ENCODE assay signal across 12 mouse cellular contexts in the genomic region with DNA sequence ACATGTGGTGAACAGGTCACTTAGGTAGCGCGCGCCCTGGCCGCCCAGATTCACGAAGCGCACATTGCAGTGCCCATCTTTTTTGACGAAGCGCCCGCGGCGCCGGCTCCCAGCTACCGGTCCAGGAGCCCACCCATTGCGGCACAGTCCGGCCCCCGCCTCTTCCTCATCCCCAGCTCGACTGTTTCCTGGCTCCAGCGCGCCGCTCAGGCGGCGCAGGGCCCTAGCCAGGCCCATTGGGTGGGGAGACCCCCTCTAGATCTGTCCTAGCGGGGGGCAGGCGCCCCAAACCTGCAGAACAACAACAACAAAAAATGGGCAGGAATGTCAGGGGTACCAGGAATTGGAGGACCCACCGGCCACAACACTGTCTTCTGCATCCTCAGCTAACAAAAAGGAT. TPM values are rescaled to one million over a fixed set of nuclear protein-coding genes. Genes with fewer than 3 reads are reported as not detected.
DNase-seq lines count a peak whose midpoint lies in the region; ATAC-seq and TF ChIP-seq lines count a peak whose summit lies in the region.
"Had no signal": no experiment of that assay in that cellular context is flagged by ENCODE, and none has a peak within 500 bp of the region (broad histone marks: within the 10 kb centered on the region; RNA-seq: fewer than 3 reads in every experiment).

No protein-coding gene starts in this region.

- no peak overlapping the region for H3K27ac ChIP-seq in heart, embryonic 11.5 days (ENCODE audit: low read depth, low read length)
- H3K27ac ChIP-seq in midbrain, embryonic 10.5 days (replicated peaks), result no peak overlapping the region
- no peak overlapping the region for H3K27ac ChIP-seq in midbrain, embryonic 14.5 days (replicated peaks; ENCODE audit: low read depth, low read length)
- H3K27ac ChIP-seq in hindbrain, postnatal 0 days, result no peak overlapping the region
- no peak overlapping the region for H3K27ac ChIP-seq in neural tube, embryonic 13.5 days (replicated peaks)

- no peaks in the 10 kb centered on the region; the same call in 1 of the 2 replicates for H3K36me3 ChIP-seq in heart, embryonic 11.5 days (ENCODE audit: control insufficient read depth, insufficient read depth, low read length)
- H3K36me3 ChIP-seq in midbrain, embryonic 10.5 days, result peaks cover 30% of the 10 kb centered on the region
- H3K36me3 ChIP-seq in midbrain, embryonic 14.5 days (ENCODE audit: control insufficient read depth, insufficient read depth, low read length), result peaks cover 16% of the 10 kb centered on the region
- H3K36me3 ChIP-seq in hindbrain, postnatal 0 days (ENCODE audit: insufficient read depth, low read length), result peaks cover 8% of the 10 kb centered on the region; the same call in 1 of the 2 replicates
- peaks cover 22% of the 10 kb centered on the region for H3K36me3 ChIP-seq in neural tube, embryonic 13.5 days

- H3K27me3 ChIP-seq in heart, embryonic 11.5 days (ENCODE audit: control insufficient read depth, insufficient read depth, low read length), result peaks cover 8% of the 10 kb centered on the region
- H3K27me3 ChIP-seq in midbrain, embryonic 10.5 days (ENCODE audit: low read depth, poor library complexity, severe bottlenecking), result peaks cover 37% of the 10 kb centered on the region
- peaks cover 7% of the 10 kb centered on the region; the same call in 1 of the 2 replicates for H3K27me3 ChIP-seq in midbrain, embryonic 14.5 days (ENCODE audit: control insufficient read depth, insufficient read depth, low read length)
- no peaks in the 10 kb centered on the region for H3K27me3 ChIP-seq in hindbrain, postnatal 0 days (ENCODE audit: insufficient read depth, low read length)
- H3K27me3 ChIP-seq in neural tube, embryonic 13.5 days, result peaks cover 18% of the 10 kb centered on the region

- WGBS in heart, embryonic 11.5 days (ENCODE audit: insufficient replicate concordance), result 5% methylated on average over 25 of the region's 25 CpGs
- WGBS in midbrain, embryonic 10.5 days, result 7% methylated on average over 25 of the region's 25 CpGs
- WGBS in midbrain, embryonic 14.5 days, result 10% methylated on average over 25 of the region's 25 CpGs
- WGBS in hindbrain, postnatal 0 days, result 12% methylated on average over 25 of the region's 25 CpGs
- 18% methylated on average over 25 of the region's 25 CpGs for WGBS in neural tube, embryonic 13.5 days

- peak overlapping the region; percentile 55 for H3K4me2 ChIP-seq in heart, embryonic 11.5 days
- H3K4me2 ChIP-seq in midbrain, embryonic 14.5 days (ENCODE audit: low read length), result no peak overlapping the region
- peak overlapping the region; percentile 23; the same call in 1 of the 2 replicates for H3K4me2 ChIP-seq in hindbrain, postnatal 0 days (ENCODE audit: low read depth, low read length)
- H3K4me2 ChIP-seq in neural tube, embryonic 13.5 days, result peak overlapping the region; percentile 9; the same call in 1 of the 2 replicates

- 0 out of 2 replicates have a peak overlapping the region, but pooled peaks have one; percentile 22 for H3K9ac ChIP-seq in heart, embryonic 11.5 days (ENCODE audit: low read depth, low read length)
- no peak overlapping the region for H3K9ac ChIP-seq in midbrain, embryonic 14.5 days (replicated peaks; ENCODE audit: low read length)
- H3K9ac ChIP-seq in hindbrain, postnatal 0 days (replicated peaks; ENCODE audit: low read length), result no peak overlapping the region
- 0 out of 2 replicates have a peak overlapping the region, but pooled peaks have one; percentile 22 for H3K9ac ChIP-seq in neural tube, embryonic 13.5 days

- no peak for DNase-seq in heart, adult 18-20 months
- DNase-seq in midbrain, embryonic 10.5 days (ENCODE audit: low spot score), result no peak
- DNase-seq in midbrain, embryonic 14.5 days, result no peak
- DNase-seq in hindbrain, postnatal 0 days (ENCODE audit: low spot score), result no peak
- DNase-seq in frontal cortex, postnatal 10 days (ENCODE audit: low spot score in 2 of 2), result no peak
- no peak for DNase-seq in layer of hippocampus, adult 9-11 months
- DNase-seq: kidney, adult 11 months; right cerebral cortex, postnatal 4 days; thymus, postnatal 14 days had no signal

- TF ChIP-seq CTCF in hindbrain, postnatal 0 days (IDR thresholded peaks at IDR 0.05; ENCODE audit: low read depth), result no peak

- H3K4me1 ChIP-seq in heart, embryonic 11.5 days (ENCODE audit: control insufficient read depth, insufficient read depth, low read length), result peaks cover 6% of the 10 kb centered on the region
- peaks cover 23% of the 10 kb centered on the region for H3K4me1 ChIP-seq in midbrain, embryonic 10.5 days
- H3K4me1 ChIP-seq in midbrain, embryonic 14.5 days (ENCODE audit: control insufficient read depth, insufficient read depth, low read length), result peaks cover 13% of the 10 kb centered on the region
- H3K4me1 ChIP-seq in hindbrain, postnatal 0 days (ENCODE audit: insufficient read depth, low read length), result peaks cover 12% of the 10 kb centered on the region
- peaks cover 13% of the 10 kb centered on the region for H3K4me1 ChIP-seq in neural tube, embryonic 13.5 days (replicated peaks)

- no peak for ATAC-seq in heart, embryonic 11.5 days (replicated peaks; ENCODE audit: insufficient number of reproducible peaks, low FRiP score, low TSS enrichment)
- ATAC-seq in midbrain, embryonic 14.5 days (ENCODE audit: low FRiP score, low TSS enrichment), result no peak
- ATAC-seq in hindbrain, postnatal 0 days, result no peak
- no peak for ATAC-seq in neural tube, embryonic 13.5 days (ENCODE audit: low read depth)

- H3K4me3 ChIP-seq in heart, embryonic 11.5 days (ENCODE audit: low read depth, low read length), result peak overlapping the region; percentile 12; the same call in 1 of the 2 replicates
- peak overlapping the region; percentile 32 for H3K4me3 ChIP-seq in midbrain, embryonic 10.5 days
- H3K4me3 ChIP-seq in midbrain, embryonic 14.5 days (replicated peaks; ENCODE audit: low read depth, low read length), result no peak overlapping the region
- H3K4me3 ChIP-seq in hindbrain, postnatal 0 days (ENCODE audit: low read length), result no peak overlapping the region
- H3K4me3 ChIP-seq in neural tube, embryonic 13.5 days, result no peak overlapping the region
- H3K4me3 ChIP-seq: erythroblast, embryonic 14.5 days had no signal

- no peaks in the 10 kb centered on the region for H3K9me3 ChIP-seq in heart, embryonic 11.5 days (replicated peaks; ENCODE audit: control insufficient read depth, low read length)
- H3K9me3 ChIP-seq in midbrain, embryonic 10.5 days (replicated peaks), result no peaks in the 10 kb centered on the region
- no peaks in the 10 kb centered on the region for H3K9me3 ChIP-seq in midbrain, embryonic 14.5 days (ENCODE audit: control insufficient read depth, low read length)
- no peaks in the 10 kb centered on the region for H3K9me3 ChIP-seq in hindbrain, postnatal 0 days (ENCODE audit: low read length)
- no peaks in the 10 kb centered on the region for H3K9me3 ChIP-seq in neural tube, embryonic 13.5 days

RNA-seq across cellular contexts. Expression of a gene that starts 4.7 kb away (rescaled TPM):
- polyA plus RNA-seq in heart, embryonic 11.5 days (2014; fragmentation: Nextera tagmentation; extraction: Ambion mirVana), result 0.39 and 1.0 TPM in 2 replicates
- total RNA-seq in heart, adult 18-20 months (2021), result 1 to 10 TPM; 1.2 to 1.8 TPM
- 0.65 and 0.72 TPM in 2 replicates for polyA plus RNA-seq in midbrain, embryonic 10.5 days (2016; fragmentation: Nextera tagmentation; extraction: Ambion mirVana)
- 0.63 and 0.88 TPM in 2 replicates for polyA plus RNA-seq in midbrain, embryonic 14.5 days (2014; fragmentation: Nextera tagmentation; extraction: Ambion mirVana)
- 0.97 and 1.4 TPM in 2 replicates for total RNA-seq in hindbrain, postnatal 0 days (2014; rRNA removed)
- polyA plus RNA-seq in hindbrain, postnatal 0 days (2015; fragmentation: Nextera tagmentation; extraction: Ambion mirVana), result 0.89 and 1.2 TPM in 2 replicates
- 0.85 and 0.93 TPM in 2 replicates for polyA plus RNA-seq in neural tube, embryonic 13.5 days (2015; fragmentation: Nextera tagmentation; extraction: Ambion mirVana)

RNA-seq across cellular contexts. Expression of a gene that starts 5.5 kb away (rescaled TPM):
- 89.7 and 104 TPM in 2 replicates for polyA plus RNA-seq in heart, embryonic 11.5 days (2014; fragmentation: Nextera tagmentation; extraction: Ambion mirVana)
- 10 to 100 TPM; 65.8 to 68.9 TPM for total RNA-seq in heart, adult 18-20 months (2021)
- 153 and 183 TPM in 2 replicates for polyA plus RNA-seq in midbrain, embryonic 10.5 days (2016; fragmentation: Nextera tagmentation; extraction: Ambion mirVana)
- polyA plus RNA-seq in midbrain, embryonic 14.5 days (2014; fragmentation: Nextera tagmentation; extraction: Ambion mirVana), result 281 and 288 TPM in 2 replicates
- 176 and 221 TPM in 2 replicates for total RNA-seq in hindbrain, postnatal 0 days (2014; rRNA removed)
- 209 and 216 TPM in 2 replicates for polyA plus RNA-seq in hindbrain, postnatal 0 days (2015; fragmentation: Nextera tagmentation; extraction: Ambion mirVana)
- polyA plus RNA-seq in neural tube, embryonic 13.5 days (2015; fragmentation: Nextera tagmentation; extraction: Ambion mirVana), result 292 and 303 TPM in 2 replicates

RNA-seq across cellular contexts. Expression of a gene that starts 10.9 kb away (rescaled TPM):
- 48.7 and 49.8 TPM in 2 replicates for polyA plus RNA-seq in heart, embryonic 11.5 days (2014; fragmentation: Nextera tagmentation; extraction: Ambion mirVana)
- 10 to 100 TPM; 15.0 to 15.2 TPM for total RNA-seq in heart, adult 18-20 months (2021)
- polyA plus RNA-seq in midbrain, embryonic 10.5 days (2016; fragmentation: Nextera tagmentation; extraction: Ambion mirVana), result 95.8 and 119 TPM in 2 replicates
- 37.2 and 37.4 TPM in 2 replicates for polyA plus RNA-seq in midbrain, embryonic 14.5 days (2014; fragmentation: Nextera tagmentation; extraction: Ambion mirVana)
- 29.1 and 34.6 TPM in 2 replicates for total RNA-seq in hindbrain, postnatal 0 days (2014; rRNA removed)
- 44.6 and 48.6 TPM in 2 replicates for polyA plus RNA-seq in hindbrain, postnatal 0 days (2015; fragmentation: Nextera tagmentation; extraction: Ambion mirVana)
- polyA plus RNA-seq in neural tube, embryonic 13.5 days (2015; fragmentation: Nextera tagmentation; extraction: Ambion mirVana), result 34.6 and 37.2 TPM in 2 replicates

RNA-seq across cellular contexts. Expression of a gene that starts 35.4 kb away (rescaled TPM):
- 0.27 and 0.33 TPM in 2 replicates for polyA plus RNA-seq in heart, embryonic 11.5 days (2014; fragmentation: Nextera tagmentation; extraction: Ambion mirVana)
- not detected for total RNA-seq in heart, adult 18-20 months (2021)
- polyA plus RNA-seq in midbrain, embryonic 10.5 days (2016; fragmentation: Nextera tagmentation; extraction: Ambion mirVana), result 1.1 and 1.5 TPM in 2 replicates
- polyA plus RNA-seq in midbrain, embryonic 14.5 days (2014; fragmentation: Nextera tagmentation; extraction: Ambion mirVana), result 5.2 and 8.5 TPM in 2 replicates
- 4.7 and 12.1 TPM in 2 replicates for total RNA-seq in hindbrain, postnatal 0 days (2014; rRNA removed)
- 5.7 and 7.4 TPM in 2 replicates for polyA plus RNA-seq in hindbrain, postnatal 0 days (2015; fragmentation: Nextera tagmentation; extraction: Ambion mirVana)
- 4.9 and 5.2 TPM in 2 replicates for polyA plus RNA-seq in neural tube, embryonic 13.5 days (2015; fragmentation: Nextera tagmentation; extraction: Ambion mirVana)
- polyA plus RNA-seq: erythroblast, embryonic 14.5 days had no signal

RNA-seq across cellular contexts. Expression of a gene that starts 36.3 kb away (rescaled TPM):
- 0.41 and 1.1 TPM in 2 replicates for polyA plus RNA-seq in heart, embryonic 11.5 days (2014; fragmentation: Nextera tagmentation; extraction: Ambion mirVana)
- total RNA-seq in heart, adult 18-20 months (2021), result not detected
- polyA plus RNA-seq in midbrain, embryonic 10.5 days (2016; fragmentation: Nextera tagmentation; extraction: Ambion mirVana), result 2.3 and 3.3 TPM in 2 replicates
- 25.2 and 30.2 TPM in 2 replicates for polyA plus RNA-seq in midbrain, embryonic 14.5 days (2014; fragmentation: Nextera tagmentation; extraction: Ambion mirVana)
- total RNA-seq in hindbrain, postnatal 0 days (2014; rRNA removed), result 125 and 133 TPM in 2 replicates
- 13.6 and 13.9 TPM in 2 replicates for polyA plus RNA-seq in hindbrain, postnatal 0 days (2015; fragmentation: Nextera tagmentation; extraction: Ambion mirVana)
- 17.2 and 17.4 TPM in 2 replicates for polyA plus RNA-seq in neural tube, embryonic 13.5 days (2015; fragmentation: Nextera tagmentation; extraction: Ambion mirVana)

Comparison
In these comparisons a context has a peak if more than half of its experiments do, and no peak if none do; other contexts are left out.
1. H3K4me3 ChIP-seq: peak in heart, embryonic 11.5 days (single experiment) and midbrain, embryonic 10.5 days (single experiment); none in midbrain, embryonic 14.5 days (single experiment), hindbrain, postnatal 0 days (single experiment) and neural tube, embryonic 13.5 days (single experiment).
2. H3K9ac ChIP-seq: peak in heart, embryonic 11.5 days (single experiment) and neural tube, embryonic 13.5 days (single experiment); none in midbrain, embryonic 14.5 days (single experiment) and hindbrain, postnatal 0 days (single experiment).